Mouse (Mus musculus) heart, embryonic 16.5 days (tissue): Measurements from ENCODE around the gene Sptbn4. TPM values are rescaled to one million over a fixed set of nuclear protein-coding genes. Genes with fewer than 3 reads are reported as not detected.
A peak's percentile ranks its signal among the peaks of the same experiment; 100 is the strongest.

ENCODE experiments used
- ATAC-seq: fragments of 200-750 bp; cut with Nextera tagmentation; replicated peaks from 2 replicates; pipeline ENCODE4 v1.8.0; 2017; ENCODE audit warnings: moderate number of reproducible peaks; ENCODE audit not compliant: insufficient read depth, low FRiP score; ENCODE audit errors: extremely low read depth
- H3K27ac ChIP-seq: fragments of 300-500 bp; sonication (generic); 2 replicates; pipeline ENCODE4 v1.5.1; 2014; ENCODE audit warnings: mild to moderate bottlenecking, low read length, control low read depth, moderate library complexity
- H3K27me3 ChIP-seq: fragments of 300-500 bp; sonication (generic); 2 replicates; pipeline ENCODE4 v1.6.1; 2014; ENCODE audit warnings: low read length, mixed read lengths; ENCODE audit not compliant: control insufficient read depth, insufficient read depth
- H3K36me3 ChIP-seq: fragments of 300-500 bp; sonication (generic); 2 replicates; pipeline ENCODE4 v1.6.1; 2014; ENCODE audit not compliant: control insufficient read depth, insufficient read depth
- H3K4me1 ChIP-seq: fragments of 300-500 bp; sonication (generic); 2 replicates; pipeline ENCODE4 v1.6.1; 2014; ENCODE audit warnings: low read length, mixed read lengths; ENCODE audit not compliant: control insufficient read depth, insufficient read depth
- H3K4me2 ChIP-seq: fragments of 300-500 bp; sonication (generic); 2 replicates; pipeline ENCODE4 v1.6.1; 2014; ENCODE audit warnings: low read depth, mild to moderate bottlenecking, control low read depth, low read length
- H3K4me3 ChIP-seq: fragments of 300-500 bp; sonication (generic); 2 replicates; pipeline ENCODE4 v1.5.1; 2014; ENCODE audit warnings: mild to moderate bottlenecking, control low read depth, low read length
- H3K9ac ChIP-seq: fragments of 300-500 bp; sonication (generic); 2 replicates; pipeline ENCODE4 v1.6.1; 2014; ENCODE audit warnings: low read length, control low read depth
- H3K9me3 ChIP-seq: fragments of 300-500 bp; sonication (generic); replicated peaks from 2 replicates; pipeline ENCODE4 v1.6.1; 2016; ENCODE audit warnings: low read length; ENCODE audit not compliant: control insufficient read depth
- WGBS: fragments of 180-500 bp; shearing (Covaris S2); extraction: QIAGEN DNeasy Blood & Tissue Kit; methylation state at CpG from one replicate; pipeline ENCODE4 v1.1.7; 2014; 5-methylcytosine and 5-hydroxymethylcytosine counted together
- polyA plus RNA-seq: library from polyadenylated mRNA; unstranded; fragments of >200 nt; fragmentation: Nextera tagmentation; extraction: Ambion mirVana; gene quantifications from 2 replicates; pipeline ENCODE4 v1.2.1, GENCODE M21; 2015

Gene Sptbn4
- polyA plus RNA-seq, 1 experiment from 2014 or later: 0.43 TPM

- Histone ChIP-seq H3K9ac (no peak overlapping the region), H3K36me3 (peaks cover 11% of the 10 kb centered on the region), H3K4me1 (peaks cover 24% of the 10 kb centered on the region), H3K27me3 (no peaks in the 10 kb centered on the region), H3K9me3 (no peaks in the 10 kb centered on the region), H3K27ac (no peak overlapping the region), H3K4me3 (no peak overlapping the region), H3K4me2 (no peak overlapping the region)
- 69% methylated on average over 7 of the region's 7 CpGs for WGBS
- no peak for ATAC-seq
Observed at GRCm38 (mm10) chr7:27478561-27478960, 31.1 kb upstream of the Sptbn4 start.

- no peak overlapping the region for H3K9ac ChIP-seq
- WGBS: 77% methylated on average over 14 of the region's 14 CpGs
- H3K36me3 ChIP-seq: peaks cover 11% of the 10 kb centered on the region
- no peak overlapping the region for H3K4me3 ChIP-seq
- no peaks in the 10 kb centered on the region for H3K9me3 ChIP-seq
- 0 out of 2 replicates have a peak overlapping the region, but pooled peaks have one; percentile 2 for H3K4me2 ChIP-seq
- H3K27me3 ChIP-seq: no peaks in the 10 kb centered on the region
- ATAC-seq: no peak
- peaks cover 19% of the 10 kb centered on the region for H3K4me1 ChIP-seq
- peak overlapping the region; percentile 75 for H3K27ac ChIP-seq
Observed at GRCm38 (mm10) chr7:27476098-27476635, 28.7 kb upstream of the Sptbn4 start.

- H3K9me3 ChIP-seq: no peaks in the 10 kb centered on the region
- WGBS: 89% methylated on average over 2 of the region's 2 CpGs
- H3K4me3 ChIP-seq: no peak overlapping the region
- H3K9ac ChIP-seq: peak overlapping the region; percentile 63
- peak overlapping the region; percentile 75 for H3K27ac ChIP-seq
- peaks cover 16% of the 10 kb centered on the region for H3K4me1 ChIP-seq
- no peak for ATAC-seq
- peaks cover 11% of the 10 kb centered on the region for H3K36me3 ChIP-seq
- H3K4me2 ChIP-seq: peak overlapping the region; percentile 72; the same call in 1 of the 2 replicates
- H3K27me3 ChIP-seq: no peaks in the 10 kb centered on the region
Observed at GRCm38 (mm10) chr7:27475596-27475995, 28.1 kb upstream of the Sptbn4 start.

GRCm38 (mm10) chr7:27474490-27474954, 27.0 kb upstream of the Sptbn4 start:
- WGBS: under 1% methylated on average over 23 of the region's 23 CpGs

GRCm38 (mm10) chr7:27473835-27474489, 26.5 kb upstream of the Sptbn4 start:
- Histone ChIP-seq H3K27me3 (no peaks in the 10 kb centered on the region), H3K27ac (peak overlapping the region; percentile 93), H3K36me3 (peaks cover 11% of the 10 kb centered on the region), H3K4me3 (peak overlapping the region; percentile 83), H3K4me2 (peak overlapping the region; percentile 69), H3K9ac (peak overlapping the region; percentile 83), H3K4me1 (peaks cover 16% of the 10 kb centered on the region), H3K9me3 (no peaks in the 10 kb centered on the region)
- no peak for ATAC-seq
- WGBS: under 1% methylated on average over 34 of the region's 34 CpGs

More at GRCm38 (mm10) chr7:27474490-27474954, 27.0 kb upstream of the Sptbn4 start:
- H3K9me3 ChIP-seq: no peaks in the 10 kb centered on the region
- peak; percentile 88 for ATAC-seq
- H3K4me1 ChIP-seq: peaks cover 16% of the 10 kb centered on the region
- H3K36me3 ChIP-seq: peaks cover 11% of the 10 kb centered on the region
- no peaks in the 10 kb centered on the region for H3K27me3 ChIP-seq
- H3K4me2 ChIP-seq: peak overlapping the region; percentile 72
- H3K9ac ChIP-seq: peak overlapping the region; percentile 83
- H3K27ac ChIP-seq: peak overlapping the region; percentile 93
- H3K4me3 ChIP-seq: peak overlapping the region; percentile 83

GRCm38 (mm10) chr7:27473156-27473834, 25.8 kb upstream of the Sptbn4 start, which contains the start of gene Sertad3:
Sertad3 (plus strand) TSS chr7:27473768.
- peak within 1 kb of the TSS; percentile 83 for H3K4me3 ChIP-seq
- peaks cover 11% of the 10 kb centered on the region for H3K36me3 ChIP-seq
- peaks cover 16% of the 10 kb centered on the region for H3K4me1 ChIP-seq
- WGBS: under 1% methylated on average over 36 of the region's 36 CpGs
- peak within 1 kb of the TSS; percentile 93 for H3K27ac ChIP-seq
- no peaks in the 10 kb centered on the region for H3K9me3 ChIP-seq
- peak within 1 kb of the TSS; percentile 83 for H3K9ac ChIP-seq
- ATAC-seq: peak; percentile 89
- peak within 1 kb of the TSS; percentile 72 for H3K4me2 ChIP-seq
- H3K27me3 ChIP-seq: no peaks in the 10 kb centered on the region

- 14% methylated on average over 7 of the region's 7 CpGs for WGBS
Observed at GRCm38 (mm10) chr7:27472596-27472995, 25.1 kb upstream of the Sptbn4 start.

GRCm38 (mm10) chr7:27471390-27472120, 24.1 kb upstream of the Sptbn4 start:
- Histone ChIP-seq H3K4me3 (no peak overlapping the region), H3K4me1 (peaks cover 14% of the 10 kb centered on the region), H3K36me3 (peaks cover 2% of the 10 kb centered on the region), H3K9ac (no peak overlapping the region), H3K9me3 (no peaks in the 10 kb centered on the region), H3K27ac (no peak overlapping the region), H3K27me3 (no peaks in the 10 kb centered on the region), H3K4me2 (no peak overlapping the region)
- whole genome bisulfite sequencing: 85% methylated on average over 11 of the region's 11 CpGs
- no peak for ATAC-seq

More at GRCm38 (mm10) chr7:27472596-27472995, 25.1 kb upstream of the Sptbn4 start:
- Histone ChIP-seq H3K27me3 (no peaks in the 10 kb centered on the region), H3K36me3 (peaks cover 11% of the 10 kb centered on the region), H3K9me3 (no peaks in the 10 kb centered on the region), H3K4me2 (peak overlapping the region; percentile 69), H3K4me1 (peaks cover 16% of the 10 kb centered on the region), H3K27ac (peak overlapping the region; percentile 29), H3K4me3 (peak overlapping the region; percentile 83), H3K9ac (peak overlapping the region; percentile 53)
- ATAC-seq: no peak
